Mouse (Mus musculus): ENCODE results near the gene Tomm20.

Tomm20 gene

GRCm38 (mm10) chr8:126965246-126965645, 19.6 kb upstream of the Tomm20 start:
- in situ Hi-C loops (cut with MboI, MseI): no loop called here

GRCm38 (mm10) chr8:126962871-126963270, 17.2 kb upstream of the Tomm20 start:
- in situ Hi-C loops (cut with MboI, MseI): no loop called here

GRCm38 (mm10) chr8:126961516-126961915, 15.9 kb upstream of the Tomm20 start:
- in situ Hi-C loops (cut with MboI, MseI): no loop called here

- in situ Hi-C loops (cut with MboI, MseI): no loop called here
Observed at GRCm38 (mm10) chr8:126951900-126952636, 6.4 kb upstream of the Tomm20 start.

GRCm38 (mm10) chr8:126949527-126949926, 3.9 kb upstream of the Tomm20 start:
- in situ Hi-C loops (cut with MboI, MseI): no loop called here

- in situ Hi-C loops (cut with MboI, MseI): no loop called here
Observed at GRCm38 (mm10) chr8:126946444-126946843, 800 bp upstream of the Tomm20 start.

GRCm38 (mm10) chr8:126944781-126945691, 608 bp downstream of the Tomm20 start:
- in situ Hi-C loops (cut with MboI, MseI): no loop called here

- in situ Hi-C loops (cut with MboI, MseI): no loop called here
Observed at GRCm38 (mm10) chr8:126943565-126943964, 2.1 kb downstream of the Tomm20 start.

GRCm38 (mm10) chr8:126937337-126937736, 8.3 kb downstream of the Tomm20 start:
- in situ Hi-C loops (cut with MboI, MseI): no loop called here

GRCm38 (mm10) chr8:126935932-126936331, 9.7 kb downstream of the Tomm20 start:
- in situ Hi-C loops (cut with MboI, MseI): no loop called here

GRCm38 (mm10) chr8:126935387-126935786, 10.3 kb downstream of the Tomm20 start:
- in situ Hi-C loops (cut with MboI, MseI): no loop called here

- in situ Hi-C loops (cut with MboI, MseI): no loop called here
Observed at GRCm38 (mm10) chr8:126932656-126933055, 13.0 kb downstream of the Tomm20 start.

- in situ Hi-C loops (cut with MboI, MseI): no loop called here
Observed at GRCm38 (mm10) chr8:126932249-126932648, 13.4 kb downstream of the Tomm20 start.

- in situ Hi-C loops (cut with MboI, MseI): no loop called here
Observed at GRCm38 (mm10) chr8:126931720-126932119, 13.9 kb downstream of the Tomm20 start.

GRCm38 (mm10) chr8:126929607-126930161, 16.0 kb downstream of the Tomm20 start:
- in situ Hi-C loops (cut with MboI, MseI): no loop called here

GRCm38 (mm10) chr8:126928755-126929505, 16.7 kb downstream of the Tomm20 start:
- in situ Hi-C loops (cut with MboI, MseI): no loop called here

- in situ Hi-C loops (cut with MboI, MseI): no loop called here
Observed at GRCm38 (mm10) chr8:126928028-126928427, 17.6 kb downstream of the Tomm20 start.

GRCm38 (mm10) chr8:126927058-126927457, 18.6 kb downstream of the Tomm20 start:
- in situ Hi-C loops (cut with MboI, MseI): no loop called here

- in situ Hi-C loops (cut with MboI, MseI): loop anchor here (5.0 kb wide), 1 partner anchor 426 kb away; no protein-coding TSS in a partner anchor
Observed at GRCm38 (mm10) chr8:126922981-126923380, 22.7 kb downstream of the Tomm20 start.

- in situ Hi-C loops (cut with MboI, MseI): loop anchor here (5.0 kb wide), 1 partner anchor 424 kb away; no protein-coding TSS in a partner anchor
Observed at GRCm38 (mm10) chr8:126921432-126921831, 24.2 kb downstream of the Tomm20 start.

GRCm38 (mm10) chr8:126920845-126921244, 24.8 kb downstream of the Tomm20 start:
- in situ Hi-C loops (cut with MboI, MseI): loop anchor here (5.0 kb wide), 1 partner anchor 424 kb away; no protein-coding TSS in a partner anchor

Data from T-helper 1 cell (primary cell).